In genomic region chr2:32590224-32590623, GRCm38 (mm10) we compare ENCODE assay signal across 19 mouse cellular contexts. TPM values are rescaled to one million over a fixed set of nuclear protein-coding genes. Genes with fewer than 3 reads are reported as not detected.
DNase-seq lines count a peak whose midpoint lies in the region; ATAC-seq and TF ChIP-seq lines count a peak whose summit lies in the region.
"Had no signal": no experiment of that assay in that cellular context is flagged by ENCODE, and none has a peak within 500 bp of the region (broad histone marks: within the 10 kb centered on the region; RNA-seq: fewer than 3 reads in every experiment).

No protein-coding gene starts in this region.

- intact Hi-C loops in heart, postnatal 25 days (cut with DNase I), result no loop called here

- peak; percentile 48 to 64 for DNase-seq in heart, adult 18-20 months
- DNase-seq in heart, postnatal 25 days (ENCODE audit: low spot score), result no peak
- peak; percentile 72 for DNase-seq in layer of hippocampus, adult 9-11 months
- no peak for DNase-seq in layer of hippocampus, postnatal 25 days (ENCODE audit: extremely low spot score in 1 of 2, low spot score in 1 of 2)
- peak; percentile 72 for DNase-seq in gastrocnemius, postnatal 25 days
- DNase-seq: kidney, adult 18-20 months; right cerebral cortex, adult 18-20 months; thymus, adult 2 months had no signal

- 81% methylated on average over 10 of the region's 10 CpGs for WGBS in intestine, postnatal 0 days

- H3K4me2 ChIP-seq in intestine, postnatal 0 days (replicated peaks; ENCODE audit: low read depth), result no peak overlapping the region
- H3K4me2 ChIP-seq: embryonic facial prominence, embryonic 15.5 days; forebrain, embryonic 12.5 days; limb, embryonic 13.5 days had no signal

- H3K27me3 ChIP-seq in intestine, postnatal 0 days (replicated peaks; ENCODE audit: control insufficient read depth, insufficient read depth, low read length), result no peaks in the 10 kb centered on the region
- H3K27me3 ChIP-seq: embryonic facial prominence, embryonic 15.5 days; hindbrain, embryonic 15.5 days; limb, embryonic 13.5 days; lung, embryonic 15.5 days had no signal

- no peak overlapping the region for H3K9ac ChIP-seq in intestine, postnatal 0 days (ENCODE audit: low read depth, low read length)
- H3K9ac ChIP-seq: embryonic facial prominence, embryonic 15.5 days; forebrain, embryonic 12.5 days; hindbrain, embryonic 15.5 days; limb, embryonic 13.5 days; lung, embryonic 15.5 days had no signal

- no peak for TF ChIP-seq CTCF in intestine, postnatal 0 days (IDR thresholded peaks at IDR 0.05; ENCODE audit: low read depth)

- H3K9me3 ChIP-seq in intestine, postnatal 0 days (ENCODE audit: control insufficient read depth), result no peaks in the 10 kb centered on the region
- H3K9me3 ChIP-seq: embryonic facial prominence, embryonic 15.5 days; forebrain, embryonic 12.5 days; hindbrain, embryonic 15.5 days; limb, embryonic 13.5 days; lung, embryonic 15.5 days had no signal

- no peak overlapping the region for H3K4me3 ChIP-seq in brown adipose tissue, adult 24 weeks (ENCODE audit: insufficient read depth, low read depth, low read length)
- H3K4me3 ChIP-seq in intestine, postnatal 0 days (ENCODE audit: low read depth, low read length), result no peak overlapping the region
- H3K4me3 ChIP-seq: embryonic facial prominence, embryonic 15.5 days; forebrain, embryonic 12.5 days; hindbrain, embryonic 15.5 days; limb, embryonic 13.5 days; lung, embryonic 15.5 days had no signal

- 0 out of 2 replicates have a peak overlapping the region, but pooled peaks have one; percentile 38 for H3K27ac ChIP-seq in brown adipose tissue, adult 24 weeks (replicated peaks; ENCODE audit: low read depth, low read length)
- H3K27ac ChIP-seq in intestine, postnatal 0 days (ENCODE audit: low read depth, low read length), result no peak overlapping the region
- H3K27ac ChIP-seq: embryonic facial prominence, embryonic 15.5 days; forebrain, embryonic 12.5 days; limb, embryonic 13.5 days; lung, embryonic 15.5 days had no signal

- H3K36me3 ChIP-seq in intestine, postnatal 0 days (ENCODE audit: control insufficient read depth, insufficient read depth), result peaks cover 8% of the 10 kb centered on the region; the same call in 1 of the 2 replicates
- H3K36me3 ChIP-seq: lung, embryonic 15.5 days had no signal

- H3K4me1 ChIP-seq in brown adipose tissue, adult 24 weeks (ENCODE audit: control insufficient read depth, insufficient read depth, insufficient read length, low read length), result peaks cover 4% of the 10 kb centered on the region
- no peaks in the 10 kb centered on the region for H3K4me1 ChIP-seq in intestine, postnatal 0 days (replicated peaks; ENCODE audit: control insufficient read depth, insufficient read depth, low read length)

- no peak for ATAC-seq in intestine, postnatal 0 days
- ATAC-seq: CD4-positive, CD25-positive, alpha-beta regulatory T cell, adult 4 months had no signal

RNA-seq across cellular contexts. Expression of gene St6galnac4, which starts 3.3 kb away (rescaled TPM):
- 10 to 100 TPM; 14.7 to 16.1 TPM for total RNA-seq in heart, adult 18-20 months (2021)
- total RNA-seq in heart, postnatal 25 days (2021), result 10 to 100 TPM; 17.7 to 21.4 TPM
- 10 to 100 TPM; 41.4 to 48.8 TPM for total RNA-seq in layer of hippocampus, postnatal 25 days (2021)
- polyA plus RNA-seq in brown adipose tissue, adult 24 weeks (2012; ENCODE audit: insufficient read depth, insufficient read length, missing spikeins), result 2.4 and 3.0 TPM in 2 replicates
- 10 to 100 TPM; 24.6 to 29.2 TPM for total RNA-seq in gastrocnemius, postnatal 25 days (2021)
- 5.7 and 6.6 TPM in 2 replicates for polyA plus RNA-seq in intestine, postnatal 0 days (2015; fragmentation: Nextera tagmentation; extraction: Ambion mirVana)

RNA-seq across cellular contexts. Expression of gene St6galnac6, which starts 9.3 kb away (rescaled TPM):
- total RNA-seq in heart, adult 18-20 months (2021), result 100 to 1,000 TPM; 108 to 117 TPM
- 100 to 1,000 TPM; 104 to 110 TPM for total RNA-seq in heart, postnatal 25 days (2021)
- total RNA-seq in layer of hippocampus, postnatal 25 days (2021), result 100 to 1,000 TPM; 105 to 124 TPM
- 79.5 and 87.3 TPM in 2 replicates for polyA plus RNA-seq in brown adipose tissue, adult 24 weeks (2012; ENCODE audit: insufficient read depth, insufficient read length, missing spikeins)
- total RNA-seq in gastrocnemius, postnatal 25 days (2021), result 10 to 100 TPM; 37.3 to 42.6 TPM
- 8.3 and 9.1 TPM in 2 replicates for polyA plus RNA-seq in intestine, postnatal 0 days (2015; fragmentation: Nextera tagmentation; extraction: Ambion mirVana)

RNA-seq across cellular contexts. Expression of gene 9430097D07Rik, which starts 14.7 kb away (rescaled TPM):
- total RNA-seq in heart, adult 18-20 months (2021), result not detected
- total RNA-seq in heart, postnatal 25 days (2021), result not detected
- under 1 TPM in 1 of 2 experiments, not detected in 1; 0.33 TPM for total RNA-seq in layer of hippocampus, postnatal 25 days (2021)
- polyA plus RNA-seq in brown adipose tissue, adult 24 weeks (2012; ENCODE audit: insufficient read depth, insufficient read length, missing spikeins), result not detected in 2 replicates
- not detected for total RNA-seq in gastrocnemius, postnatal 25 days (2021)
- 0.14 TPM in 1 of 2 replicates, not detected in the other for polyA plus RNA-seq in intestine, postnatal 0 days (2015; fragmentation: Nextera tagmentation; extraction: Ambion mirVana)
- total RNA-seq: common myeloid progenitor, adult 5-6 weeks; monocyte, adult 5-6 weeks; neutrophil, adult 5-6 weeks had no signal
- polyA plus RNA-seq: CD4-positive, CD25-positive, alpha-beta regulatory T cell, adult 4 months; thymus, adult 2 months had no signal

RNA-seq across cellular contexts. Expression of gene Pip5kl1, which starts 15.6 kb away (rescaled TPM):
- total RNA-seq in heart, adult 18-20 months (2021), result not detected
- not detected for total RNA-seq in heart, postnatal 25 days (2021)
- 1 to 10 TPM; 4.0 to 4.1 TPM for total RNA-seq in layer of hippocampus, postnatal 25 days (2021)
- polyA plus RNA-seq in brown adipose tissue, adult 24 weeks (2012; ENCODE audit: insufficient read depth, insufficient read length, missing spikeins), result not detected in 2 replicates
- total RNA-seq in gastrocnemius, postnatal 25 days (2021), result not detected
- polyA plus RNA-seq in intestine, postnatal 0 days (2015; fragmentation: Nextera tagmentation; extraction: Ambion mirVana), result not detected in 2 replicates
- total RNA-seq: common myeloid progenitor, adult 5-6 weeks; monocyte, adult 5-6 weeks had no signal
- polyA plus RNA-seq: CD4-positive, CD25-positive, alpha-beta regulatory T cell, adult 4 months had no signal

RNA-seq across cellular contexts. Expression of gene Dpm2, which starts 19.6 kb away (rescaled TPM):
- 10 to 100 TPM; 14.0 to 20.2 TPM for total RNA-seq in heart, adult 18-20 months (2021)
- 10 to 100 TPM; 18.6 to 23.3 TPM for total RNA-seq in heart, postnatal 25 days (2021)
- 10 to 100 TPM; 74.0 to 80.4 TPM for total RNA-seq in layer of hippocampus, postnatal 25 days (2021)
- 31.2 and 37.5 TPM in 2 replicates for polyA plus RNA-seq in brown adipose tissue, adult 24 weeks (2012; ENCODE audit: insufficient read depth, insufficient read length, missing spikeins)
- 10 to 100 TPM; 11.7 to 12.6 TPM for total RNA-seq in gastrocnemius, postnatal 25 days (2021)
- 120 and 124 TPM in 2 replicates for polyA plus RNA-seq in intestine, postnatal 0 days (2015; fragmentation: Nextera tagmentation; extraction: Ambion mirVana)

Comparison
In these comparisons a context has a peak if more than half of its experiments do, and no peak if none do; other contexts are left out.
1. DNase-seq: peak in heart, adult 18-20 months (2 of 2), layer of hippocampus, adult 9-11 months (single experiment) and gastrocnemius, postnatal 25 days (single experiment); none in heart, postnatal 25 days (single experiment) and layer of hippocampus, postnatal 25 days (0 of 2).